Mouse (Mus musculus) retina, embryonic 14.5 days (tissue): Measurements from ENCODE around the gene A3galt2.

Experiments used
- DNase-seq: peaks from one replicate; pipeline ENCODE4 v3.0.0-alpha.2; 2015; ENCODE audit warnings: low spot score

Gene A3galt2

DNA sequence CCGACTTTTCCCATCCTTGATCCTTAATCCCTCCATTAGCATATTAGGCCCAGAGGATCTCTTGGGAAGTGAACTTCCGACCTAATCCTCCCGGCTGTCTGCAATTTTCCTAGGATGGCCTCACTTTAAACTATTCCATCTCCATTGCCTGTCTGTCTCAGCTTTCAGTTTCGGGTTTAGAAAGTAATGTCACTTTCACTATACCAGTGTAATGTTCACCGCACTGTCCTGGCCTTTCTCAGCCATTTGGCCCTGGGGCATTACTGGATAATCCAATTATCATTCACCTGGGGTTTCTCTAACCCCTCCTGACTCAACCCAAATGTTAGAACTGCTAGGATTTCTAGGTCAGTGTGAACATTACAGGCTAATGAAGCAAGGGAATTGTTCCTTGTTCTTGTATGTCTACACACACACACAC is 26.7 kb upstream of the A3galt2 start:
- no peak for DNase-seq

DNA sequence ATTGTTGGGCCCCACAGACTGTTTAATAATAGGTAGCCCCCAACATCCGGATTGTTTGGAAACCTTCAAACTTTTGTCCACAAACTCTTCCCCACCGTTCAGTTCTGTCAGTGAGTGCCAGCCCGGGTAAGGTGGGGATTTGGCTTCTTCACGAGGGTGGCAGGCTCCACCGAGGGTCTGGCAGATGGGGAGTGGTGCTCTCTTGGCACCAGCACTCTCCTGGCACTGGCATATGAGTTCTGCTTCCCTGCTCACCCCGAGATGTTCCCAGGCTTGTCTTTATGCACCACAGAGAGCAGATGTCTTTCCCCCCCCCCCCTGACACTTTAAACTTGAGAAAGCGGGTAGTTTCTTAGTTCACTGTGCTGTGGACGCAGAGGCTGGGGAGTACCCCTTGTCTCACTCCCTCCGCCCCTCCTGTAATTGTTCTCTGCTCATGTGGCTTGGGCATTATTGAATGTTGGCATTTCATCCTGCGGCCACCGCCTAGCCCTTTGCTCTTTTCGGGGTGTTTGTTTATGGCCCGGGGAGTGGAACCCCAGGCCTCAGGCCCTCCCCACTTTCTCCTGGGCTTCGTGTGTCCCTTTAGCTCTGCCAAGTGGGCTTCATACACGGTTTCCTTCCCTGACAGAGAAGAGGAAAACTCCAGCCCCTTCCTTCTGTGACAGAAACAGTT is 26.0 kb upstream of the A3galt2 start:
- DNase-seq, result no peak

DNA sequence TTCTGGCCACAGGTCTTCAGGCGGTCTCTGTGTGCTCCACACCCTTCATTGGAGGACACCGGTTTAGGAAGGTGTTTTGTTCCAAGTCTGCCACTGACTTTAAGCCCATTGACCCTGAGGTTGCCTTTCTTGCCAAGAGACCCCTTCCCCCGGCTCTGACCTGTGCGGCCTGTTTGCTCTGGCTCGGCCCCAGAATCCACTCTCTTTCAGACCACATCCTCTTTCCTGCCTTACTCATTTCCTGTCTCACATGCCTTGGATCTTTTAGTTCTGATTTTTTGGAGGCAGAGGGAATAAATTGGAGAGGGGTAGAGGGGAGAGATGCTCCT is 25.5 kb upstream of the A3galt2 start:
- DNase-seq, result no peak

DNA sequence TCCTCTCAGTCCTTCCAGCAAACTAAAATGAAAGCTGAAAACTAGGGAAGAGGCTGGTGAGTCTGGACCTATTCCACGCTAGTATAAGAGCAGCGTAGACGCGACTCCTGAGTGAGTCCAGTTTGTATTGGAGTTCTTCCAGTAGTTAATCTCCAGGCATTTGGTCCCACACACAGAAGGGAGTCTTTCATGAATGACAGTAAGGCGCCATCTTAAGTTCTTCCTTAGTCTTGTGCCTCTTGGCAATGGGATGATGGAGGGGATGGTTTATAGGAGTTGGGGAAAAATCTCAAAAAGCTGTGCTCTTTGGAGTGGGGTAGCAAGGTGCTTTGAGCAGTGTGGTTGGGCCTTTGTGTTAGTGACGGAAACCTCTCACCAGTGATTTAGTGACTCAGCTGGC is 24.9 kb upstream of the A3galt2 start:
- DNase-seq, result no peak

DNA sequence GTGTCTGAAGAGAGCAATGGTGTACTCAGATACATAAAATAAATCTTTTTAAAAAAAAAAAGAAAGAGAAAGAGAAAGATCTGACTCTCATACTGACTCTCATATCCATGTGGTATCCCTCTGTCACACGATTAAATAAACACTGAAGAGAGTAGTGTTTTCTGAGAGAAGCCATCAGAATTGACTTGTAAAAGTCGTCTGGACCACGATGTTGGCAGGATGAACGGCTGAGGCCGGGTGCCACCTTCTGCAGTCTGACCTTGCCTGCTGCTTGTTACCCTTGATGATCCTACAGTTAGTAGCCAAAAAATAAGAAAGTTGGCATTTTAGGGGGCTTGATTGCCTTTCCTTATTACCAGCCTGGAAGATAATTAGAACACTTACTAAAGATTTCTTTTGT is 22.4 kb upstream of the A3galt2 start:
- no peak for DNase-seq

DNA sequence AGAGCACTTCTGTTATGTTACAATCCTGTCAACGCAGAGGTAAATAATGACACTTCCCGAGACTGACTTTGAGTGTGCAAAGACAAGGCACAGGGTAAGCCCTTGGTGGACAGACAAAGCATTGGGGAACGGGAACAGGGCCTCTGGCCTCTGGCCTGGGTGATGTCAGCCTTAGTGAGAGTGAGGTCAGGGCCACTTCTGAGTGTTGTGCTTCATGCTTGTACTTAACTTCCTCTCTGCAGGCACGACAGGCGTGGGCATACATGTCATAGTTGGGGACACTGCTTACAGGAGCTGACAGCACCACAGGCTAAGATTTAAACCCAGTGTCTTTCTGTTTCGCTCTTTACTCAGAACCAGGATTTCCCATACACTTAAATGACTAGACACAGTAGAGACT is 21.7 kb upstream of the A3galt2 start:
- DNase-seq, result no peak

DNA sequence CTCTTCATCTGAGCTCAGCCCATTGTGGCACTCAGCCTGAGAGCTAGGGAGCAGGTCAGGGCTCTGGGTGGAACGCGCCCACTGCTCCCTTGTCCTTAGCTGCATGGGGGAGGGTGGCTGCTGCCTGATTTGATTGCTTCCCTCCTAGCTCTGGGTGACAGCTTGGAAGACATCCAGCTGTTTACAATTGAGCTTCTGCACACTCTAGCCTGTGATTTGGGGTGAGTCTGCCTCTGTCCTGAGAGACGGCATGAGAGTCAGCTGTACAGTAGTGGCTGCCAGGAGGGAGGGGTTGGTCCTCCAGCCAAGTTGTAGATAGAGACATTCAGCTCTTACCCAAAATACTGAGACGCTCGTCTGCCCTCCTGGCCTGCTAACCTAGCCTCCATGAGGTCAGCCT is 20.9 kb upstream of the A3galt2 start:
- DNase-seq, result peak; percentile 78

DNA sequence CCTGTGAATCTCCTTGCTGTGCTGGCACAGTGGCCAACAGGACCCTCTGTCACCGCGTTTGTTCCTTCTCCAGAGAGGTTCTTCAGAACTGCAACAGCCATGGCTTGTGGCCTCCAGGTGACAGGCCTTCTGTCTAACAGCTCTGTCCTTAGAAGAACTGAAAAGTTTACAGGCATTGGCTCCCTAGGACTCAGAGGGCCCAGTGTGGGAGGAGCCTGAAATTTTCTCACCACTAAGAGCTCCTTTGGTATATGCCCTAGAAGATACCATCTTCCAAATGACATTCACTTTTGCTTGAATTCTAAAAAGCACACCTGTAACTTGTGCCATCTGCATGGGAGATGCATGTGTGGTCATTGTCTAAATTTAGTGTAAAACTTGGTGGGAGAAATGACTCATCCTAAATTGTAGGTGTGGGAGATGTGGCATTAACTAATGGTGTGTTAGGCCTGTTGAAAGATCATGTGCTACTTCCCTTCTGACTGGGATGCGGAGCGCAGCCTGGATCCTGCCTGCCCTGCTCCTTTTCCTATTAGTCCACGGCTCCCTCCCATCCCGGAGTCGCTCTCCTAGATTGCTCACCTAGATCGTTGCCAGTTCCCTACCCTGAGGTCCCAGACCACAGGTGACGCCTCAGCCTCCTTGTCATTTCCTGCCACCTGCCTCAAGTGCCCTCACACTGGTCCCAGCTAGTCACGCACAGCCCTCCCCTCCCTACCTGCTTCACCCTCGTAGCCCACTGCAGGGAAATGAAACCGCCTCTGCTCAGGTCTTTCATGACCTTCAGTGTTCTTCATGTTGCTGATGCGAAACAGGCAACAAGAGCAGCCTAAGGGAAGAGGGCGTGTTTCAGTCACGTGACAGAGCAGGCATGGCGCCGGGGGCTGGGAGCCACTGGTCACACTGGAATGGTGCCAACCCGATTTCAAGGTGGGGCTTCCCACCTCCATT is 20.2 kb upstream of the A3galt2 start:
- no peak for DNase-seq

DNA sequence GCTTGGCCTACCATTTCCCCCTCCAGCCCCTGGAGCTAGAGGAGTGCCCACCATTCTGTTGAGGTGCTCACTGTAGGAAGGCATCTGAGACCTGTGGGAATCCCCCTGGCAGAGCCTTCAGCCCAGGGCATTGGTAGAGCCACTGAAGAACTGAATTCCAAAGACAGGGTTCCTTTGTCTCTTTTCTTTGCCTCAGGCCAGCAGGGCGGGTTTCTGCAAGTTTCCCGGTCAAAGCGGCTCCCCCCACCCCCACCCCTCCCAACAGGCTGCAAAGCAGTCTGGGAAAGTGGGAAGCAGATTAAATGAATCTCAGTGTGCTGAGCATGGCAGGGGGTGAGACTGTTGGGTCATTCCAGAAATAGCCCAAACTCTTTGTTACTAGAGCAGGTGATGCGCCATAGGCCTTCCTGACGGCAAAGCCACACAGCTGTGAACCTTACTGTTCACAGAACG is 18.0 kb upstream of the A3galt2 start:
- DNase-seq, result peak; percentile 75

DNA sequence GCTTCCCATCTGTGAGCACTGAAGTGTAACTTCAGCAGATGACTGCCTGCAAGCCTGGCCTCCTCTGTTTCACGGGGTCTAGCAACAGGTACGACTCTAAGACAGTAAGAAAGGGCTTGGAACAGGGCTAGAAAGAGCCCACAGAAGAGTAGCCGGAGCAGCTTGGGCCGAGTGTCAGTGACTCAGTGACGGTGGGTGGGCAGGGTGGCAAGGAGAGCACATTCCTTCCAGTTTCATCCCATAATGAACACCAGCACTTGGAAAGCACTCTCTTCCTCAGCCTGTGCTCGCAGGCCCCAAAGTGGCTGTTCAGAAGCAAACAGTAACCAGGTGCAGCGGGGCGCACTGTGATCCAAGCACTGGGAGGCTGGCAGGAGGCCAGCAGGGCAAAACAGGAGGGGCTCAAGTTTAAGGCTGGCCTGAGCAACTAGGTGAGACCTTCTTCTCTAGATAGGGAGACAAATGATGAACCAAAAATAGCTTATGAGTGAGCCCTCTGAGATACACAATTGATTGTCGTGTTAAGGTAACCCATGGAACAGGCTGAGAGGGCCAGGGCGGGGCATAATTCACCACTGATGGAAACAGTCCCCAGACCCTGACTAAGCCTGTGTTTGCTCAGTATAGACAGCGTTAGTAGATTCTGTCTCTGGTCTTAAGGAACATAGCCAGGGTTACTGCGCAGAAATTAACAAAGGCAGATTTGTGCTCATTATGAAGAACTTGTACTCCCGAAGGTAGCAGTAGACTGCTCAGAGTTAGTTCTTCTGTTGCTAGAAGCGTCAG is 17.1 kb upstream of the A3galt2 start:
- DNase-seq, result peak; percentile 54

DNA sequence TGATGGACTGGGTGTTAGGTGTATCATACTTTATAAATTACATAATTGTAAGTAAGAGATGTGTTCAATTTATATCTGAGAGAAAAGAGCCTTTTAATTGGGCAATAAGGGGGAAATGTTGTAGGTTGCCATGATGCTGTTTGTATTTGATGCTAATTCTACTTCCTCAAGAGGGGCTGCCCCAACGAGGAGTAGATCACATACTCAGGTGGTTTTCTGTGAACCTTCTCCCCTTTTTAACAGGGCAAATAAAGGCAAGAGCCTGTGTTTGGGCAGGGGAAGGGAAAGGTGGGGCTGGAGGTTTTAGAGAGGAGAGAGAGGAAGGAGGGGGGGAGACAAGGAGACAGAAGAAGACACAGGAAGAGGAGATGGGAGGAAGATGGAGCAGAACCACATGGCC is 14.3 kb upstream of the A3galt2 start:
- DNase-seq, result no peak

DNA sequence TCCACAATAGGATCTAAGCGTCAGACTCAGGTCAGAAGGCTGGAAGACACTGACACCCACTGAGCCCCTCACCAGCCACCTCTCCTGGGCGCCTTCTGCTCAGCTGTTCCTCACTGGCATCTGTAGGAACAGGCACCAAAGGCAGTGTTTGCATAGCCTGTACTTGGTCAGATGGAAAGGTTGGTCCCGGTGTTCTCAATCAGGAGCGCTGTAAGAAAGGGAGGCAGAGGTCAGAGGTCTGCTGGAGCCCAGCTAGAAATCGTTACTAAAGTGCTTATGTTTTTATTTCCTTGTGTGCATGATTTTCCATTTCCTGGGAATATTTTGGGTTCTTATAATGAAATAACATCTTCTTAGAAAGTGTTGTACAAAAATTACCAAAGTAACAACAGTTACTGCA is 13.3 kb upstream of the A3galt2 start:
- DNase-seq, result no peak

DNA sequence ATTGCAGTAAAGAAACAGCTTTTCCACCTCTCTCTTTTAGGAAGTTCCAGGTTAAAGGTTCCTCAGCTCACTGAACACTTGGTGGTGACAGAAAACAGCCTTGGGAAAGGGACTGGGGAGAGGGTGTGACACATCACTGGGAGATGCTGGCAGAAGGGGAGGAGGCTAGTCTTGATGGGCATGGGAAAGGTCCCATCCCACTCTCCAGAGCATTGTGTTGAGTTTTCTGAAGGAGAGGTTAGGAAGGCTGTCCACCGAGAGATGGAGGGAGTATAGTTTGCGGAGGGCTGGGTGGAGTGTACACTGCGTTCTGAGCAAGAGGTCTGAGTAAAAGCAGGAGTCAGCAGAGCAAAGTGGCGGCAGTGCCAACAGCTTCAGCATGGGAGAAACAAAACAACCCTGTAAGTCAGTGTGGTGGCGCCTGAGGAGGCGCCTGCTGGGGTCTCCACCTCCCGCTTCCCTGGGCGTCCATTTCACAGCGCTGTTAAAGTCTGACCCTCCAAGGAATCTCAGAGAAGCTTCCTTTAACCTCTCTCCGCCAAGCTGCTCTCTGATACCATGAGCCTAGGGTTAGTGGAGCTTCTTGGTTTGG is 12.7 kb upstream of the A3galt2 start:
- DNase-seq, result no peak

DNA sequence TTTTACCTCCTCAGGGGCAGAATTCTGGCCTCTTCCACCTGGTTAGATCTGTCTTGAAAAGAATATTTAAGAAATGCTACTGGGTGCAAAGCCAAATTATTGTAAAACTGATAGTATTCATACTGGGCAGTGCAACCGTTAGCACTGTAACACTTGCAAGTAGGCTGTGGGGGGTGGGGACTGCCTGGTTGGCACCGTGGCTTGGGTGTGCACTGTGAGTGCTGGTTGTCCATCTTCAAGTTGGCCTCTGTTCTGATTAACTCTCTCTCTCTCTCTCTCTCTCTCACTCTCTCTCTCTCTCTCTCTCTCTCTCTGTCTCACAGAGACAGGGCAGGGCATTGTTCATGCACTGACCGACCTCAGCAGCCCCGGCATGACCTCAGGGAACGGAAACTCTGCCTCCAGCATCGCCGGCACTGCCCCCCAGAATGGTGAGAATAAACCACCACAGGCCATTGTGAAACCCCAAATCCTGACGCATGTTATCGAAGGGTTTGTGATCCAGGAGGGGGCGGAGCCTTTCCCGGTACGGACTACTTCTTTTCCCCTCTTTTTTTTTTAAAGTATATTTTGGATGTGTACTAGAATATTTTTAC is 12.0 kb upstream of the A3galt2 start:
- no peak for DNase-seq

DNA sequence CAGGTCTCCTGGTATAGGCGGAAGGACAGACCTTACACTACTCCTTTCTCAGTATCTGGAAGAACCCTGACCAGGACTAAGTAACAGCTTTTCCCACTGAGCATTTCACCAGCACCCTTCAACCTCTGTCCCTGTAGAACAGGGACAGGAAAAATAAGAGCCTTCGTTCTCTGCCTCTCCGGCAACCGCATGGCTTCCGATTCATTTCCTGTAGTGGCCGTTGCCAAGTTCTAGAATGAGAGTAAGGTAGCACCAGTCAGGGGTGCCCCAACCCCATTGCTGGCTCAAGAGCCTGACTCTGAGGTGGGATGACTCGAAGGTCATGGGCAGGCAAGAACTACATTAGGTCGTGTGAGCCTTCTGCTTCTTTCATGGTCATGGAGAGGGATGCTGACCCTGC is 10.0 kb upstream of the A3galt2 start:
- no peak for DNase-seq

DNA sequence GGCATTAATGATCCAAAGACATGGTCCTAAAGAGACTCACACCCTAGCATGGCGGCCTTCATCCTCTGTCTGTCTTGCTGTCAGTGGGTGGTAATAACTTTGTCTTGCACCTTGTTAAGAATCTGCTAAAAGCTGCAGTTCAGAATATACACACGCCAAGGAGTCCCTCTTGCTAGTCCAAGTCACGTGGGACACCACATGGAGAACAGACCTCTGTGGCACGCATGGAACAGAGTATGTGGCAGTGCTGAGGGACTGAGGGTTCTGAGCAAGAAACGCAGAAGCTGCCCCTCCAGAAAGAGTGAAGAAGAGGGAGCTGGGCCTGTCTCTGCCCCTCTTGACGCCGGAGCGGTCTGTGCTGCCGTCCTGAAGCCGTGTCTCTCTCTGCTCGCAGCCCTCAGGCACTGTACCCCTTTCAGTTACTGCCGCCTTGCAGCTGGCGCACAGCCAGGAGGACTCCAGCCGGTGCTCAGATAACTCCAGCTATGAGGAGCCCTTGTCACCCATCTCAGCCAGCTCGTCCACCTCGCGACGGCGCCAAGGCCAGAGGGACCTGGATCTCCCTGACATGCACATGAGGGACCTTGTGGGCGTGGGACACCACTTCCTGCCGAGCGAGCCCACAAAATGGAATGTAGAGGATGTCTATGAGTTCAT is 7.4 kb upstream of the A3galt2 start:
- no peak for DNase-seq

DNA sequence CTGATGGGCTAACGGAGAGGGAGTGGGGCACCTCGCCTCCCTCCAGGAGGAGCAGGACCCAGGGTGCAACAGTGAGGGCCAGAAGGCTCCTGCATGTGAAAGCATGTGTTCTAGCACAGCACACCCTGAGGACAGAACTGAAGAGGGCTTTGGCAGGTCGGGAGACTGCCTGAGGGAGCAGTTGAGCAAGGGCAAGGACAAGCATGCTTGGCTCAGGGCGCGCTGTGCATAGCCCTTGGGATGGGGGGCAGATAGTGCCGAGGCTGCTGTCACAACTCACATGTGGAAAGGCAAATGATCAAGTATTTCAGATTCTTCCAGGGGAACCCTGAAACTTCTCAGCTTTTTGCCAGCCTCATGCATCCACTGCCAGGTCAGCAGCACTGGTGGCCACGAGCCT is 6.9 kb upstream of the A3galt2 start:
- DNase-seq, result no peak

DNA sequence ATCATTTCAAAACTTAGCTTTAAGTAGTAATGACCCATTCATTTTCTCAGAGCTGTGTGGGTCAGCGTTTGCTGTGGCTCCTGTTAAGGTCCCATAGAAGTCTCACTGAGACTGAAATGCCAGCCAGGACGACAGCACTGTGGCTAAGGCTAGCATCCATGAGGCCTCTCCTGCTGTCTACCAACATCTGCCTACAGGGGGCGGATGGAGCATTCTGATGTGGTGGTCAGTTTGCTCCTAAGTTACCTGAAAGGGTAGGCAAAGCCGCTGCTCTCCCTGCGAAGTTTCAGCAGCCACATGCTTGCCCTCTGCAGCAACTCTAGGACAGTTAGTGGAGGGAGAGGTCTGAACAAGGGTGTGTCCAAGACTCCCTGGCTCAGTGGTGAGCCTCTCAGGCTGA is 4.2 kb upstream of the A3galt2 start:
- DNase-seq, result peak; percentile 47

DNA sequence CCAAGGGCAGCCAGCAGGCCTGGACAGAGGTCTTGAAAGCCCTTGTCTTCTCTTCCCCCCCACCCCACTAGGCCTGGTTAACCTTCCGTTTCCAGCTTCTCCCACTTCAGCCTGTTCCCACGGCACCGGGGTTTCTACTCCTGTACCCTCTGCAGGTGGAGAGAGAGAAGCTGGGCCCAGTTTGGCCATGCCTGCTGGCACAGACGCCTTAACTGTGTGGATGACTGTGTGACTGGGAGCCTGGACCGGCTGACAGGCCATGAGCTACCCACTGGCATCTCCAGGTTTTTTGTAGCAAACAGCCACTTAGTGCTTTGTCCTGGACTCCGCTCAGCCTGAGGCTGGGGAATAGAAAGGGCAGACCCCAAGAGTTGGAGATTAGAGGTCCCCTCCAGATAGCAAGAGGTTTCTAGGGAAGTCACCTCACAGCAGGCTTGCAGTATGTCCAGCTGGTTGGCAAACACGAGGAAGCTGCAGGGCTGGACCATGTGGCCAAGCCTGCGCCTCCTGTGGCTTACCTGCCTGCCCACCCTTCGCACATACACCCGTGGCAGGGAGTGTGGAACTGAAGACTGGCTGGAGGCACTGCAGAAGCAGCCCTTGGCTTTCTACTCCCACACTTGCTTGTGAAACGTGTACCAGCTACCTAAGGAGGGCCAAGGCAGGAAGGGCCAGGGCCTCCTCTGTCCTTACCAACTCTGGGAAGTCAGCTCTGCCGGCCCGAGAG is 3.0 kb upstream of the A3galt2 start:
- no peak for DNase-seq

DNA sequence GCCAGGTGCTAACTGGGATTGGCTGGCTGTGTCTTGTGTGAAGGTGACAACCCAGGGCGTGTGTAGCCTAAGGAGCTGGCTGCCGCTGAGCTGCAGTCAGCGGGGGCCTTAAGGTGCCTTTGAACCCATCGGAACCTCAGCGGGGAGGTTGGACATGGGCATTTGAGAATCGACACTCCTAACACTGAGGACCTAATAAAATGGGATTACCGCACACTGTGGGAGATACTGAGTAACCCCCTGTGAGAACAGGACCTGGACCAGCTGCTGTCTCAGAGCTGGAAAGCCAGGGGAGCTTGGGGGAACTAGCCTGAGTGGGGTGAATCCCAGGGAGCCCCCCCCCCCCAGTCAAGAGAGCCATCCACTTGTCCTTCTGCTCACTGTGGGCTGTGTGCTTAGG is 1.6 kb upstream of the A3galt2 start:
- DNase-seq, result no peak

DNA sequence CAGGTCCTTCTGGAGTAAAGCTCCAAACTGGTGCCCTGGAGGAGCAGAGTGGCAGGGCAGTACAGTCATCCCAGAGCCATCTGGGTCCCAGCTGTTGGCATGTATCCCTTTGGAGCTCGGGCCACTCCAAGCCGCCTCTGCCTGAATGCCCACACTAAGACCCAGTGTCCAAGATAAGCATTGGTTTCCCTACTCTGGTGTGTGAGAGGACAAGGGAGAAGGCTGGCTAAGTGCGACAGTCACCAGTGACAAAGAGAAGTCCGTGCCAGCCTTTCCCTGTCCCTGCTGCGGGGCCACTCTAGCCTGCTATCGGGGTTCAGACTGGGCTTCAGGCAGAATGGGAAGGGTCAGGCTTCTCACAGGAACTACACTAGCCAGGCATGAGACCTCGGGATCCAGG is 736 bp downstream of the A3galt2 start:
- peak; percentile 33 for DNase-seq
